24 mouse cellular contexts compared by ENCODE assay signal in the genomic region with DNA sequence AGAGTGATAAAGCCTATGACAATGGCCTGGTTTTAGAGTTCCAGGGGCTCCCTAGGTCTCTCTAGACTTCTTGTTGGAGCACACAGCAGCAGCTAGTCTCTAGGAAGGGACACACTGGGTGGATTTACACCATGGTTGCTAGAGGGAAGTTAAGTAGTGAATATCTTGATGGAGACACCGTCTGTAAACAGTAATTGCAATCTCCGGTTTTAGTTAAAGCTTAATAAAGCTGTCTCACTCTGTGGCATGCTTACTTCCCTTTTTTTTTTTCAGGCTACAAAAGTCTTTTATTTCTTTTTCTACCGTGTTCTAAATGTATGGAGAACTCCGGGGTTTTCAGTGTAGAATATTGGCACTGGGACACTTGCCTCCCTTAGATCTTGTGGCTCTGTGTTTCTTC. TPM values are rescaled to one million over a fixed set of nuclear protein-coding genes. Genes with fewer than 3 reads are reported as not detected.
DNase-seq lines count a peak whose midpoint lies in the region; ATAC-seq lines count a peak whose summit lies in the region.
"Had no signal": no experiment of that assay in that cellular context is flagged by ENCODE, and none has a peak within 500 bp of the region (broad histone marks: within the 10 kb centered on the region; RNA-seq: fewer than 3 reads in every experiment).

No protein-coding gene starts in this region.

- peak; percentile 11 for DNase-seq in limb, embryonic 11.5 days (ENCODE audit: low spot score)
- DNase-seq in limb, embryonic 10.5 days (ENCODE audit: low spot score), result no peak
- no peak for DNase-seq in gastrocnemius, postnatal 25 days
- no peak for DNase-seq in kidney, adult 11 months
- no peak for DNase-seq in midbrain, embryonic 11.5 days (ENCODE audit: low spot score, missing footprints)
- DNase-seq: adrenal gland, postnatal 25 days; cerebellum, adult 8-10 months; cerebellum, postnatal 25 days; forebrain, postnatal 0 days; gastrocnemius, postnatal 14 days; heart, adult 11 months; heart, postnatal 36 days had no signal

- no peak for ATAC-seq in limb, embryonic 11.5 days (ENCODE audit: insufficient number of reproducible peaks, low FRiP score, low TSS enrichment, low read depth)
- ATAC-seq in common myeloid progenitor, adult 5-6 weeks (replicated peaks; ENCODE audit: low read depth, poor library complexity, severe bottlenecking), result peak; percentile 95
- no peak for ATAC-seq in midbrain, embryonic 11.5 days (ENCODE audit: low FRiP score)
- ATAC-seq: forebrain, embryonic 13.5 days; forebrain, postnatal 0 days; hindbrain, embryonic 16.5 days; inflammation-experienced regulatory T-cells, adult 6 months; intestine, postnatal 0 days had no signal

- H3K27me3 ChIP-seq in limb, embryonic 11.5 days (ENCODE audit: control insufficient read depth, insufficient read depth, low read length), result no peaks in the 10 kb centered on the region
- no peaks in the 10 kb centered on the region for H3K27me3 ChIP-seq in limb, embryonic 10.5 days (ENCODE audit: low read depth, poor library complexity, severe bottlenecking)
- H3K27me3 ChIP-seq in megakaryocyte, embryonic 14.5 days (replicated peaks), result peaks cover 6% of the 10 kb centered on the region
- H3K27me3 ChIP-seq in midbrain, embryonic 11.5 days (ENCODE audit: control insufficient read depth, insufficient read depth, low read length), result peaks cover 20% of the 10 kb centered on the region
- H3K27me3 ChIP-seq: embryonic facial prominence, embryonic 13.5 days; forebrain, embryonic 13.5 days; heart, embryonic 13.5 days; hindbrain, embryonic 12.5 days had no signal

- 55% methylated on average over 4 of the region's 4 CpGs for WGBS in limb, embryonic 11.5 days
- 74% methylated on average over 4 of the region's 4 CpGs for WGBS in limb, embryonic 10.5 days
- WGBS in midbrain, embryonic 11.5 days, result 84% methylated on average over 4 of the region's 4 CpGs

- H3K9me3 ChIP-seq in limb, embryonic 11.5 days (ENCODE audit: control insufficient read depth, low read length), result no peaks in the 10 kb centered on the region
- no peaks in the 10 kb centered on the region for H3K9me3 ChIP-seq in limb, embryonic 10.5 days (replicated peaks)
- no peaks in the 10 kb centered on the region for H3K9me3 ChIP-seq in megakaryocyte, embryonic 14.5 days
- no peaks in the 10 kb centered on the region for H3K9me3 ChIP-seq in midbrain, embryonic 11.5 days (ENCODE audit: control insufficient read depth, low read length)
- H3K9me3 ChIP-seq: embryonic facial prominence, embryonic 13.5 days; forebrain, embryonic 13.5 days; heart, embryonic 13.5 days; hindbrain, embryonic 12.5 days had no signal

- H3K9ac ChIP-seq in limb, embryonic 11.5 days (ENCODE audit: low read length), result no peak overlapping the region
- H3K9ac ChIP-seq in midbrain, embryonic 11.5 days (ENCODE audit: low read length), result no peak overlapping the region
- H3K9ac ChIP-seq: embryonic facial prominence, embryonic 13.5 days; forebrain, embryonic 13.5 days; forebrain, postnatal 0 days; heart, embryonic 13.5 days; hindbrain, embryonic 12.5 days had no signal

- H3K36me3 ChIP-seq in limb, embryonic 11.5 days (ENCODE audit: control insufficient read depth, insufficient read depth, low read length), result no peaks in the 10 kb centered on the region
- H3K36me3 ChIP-seq in limb, embryonic 10.5 days, result no peaks in the 10 kb centered on the region
- H3K36me3 ChIP-seq in megakaryocyte, embryonic 14.5 days (replicated peaks; ENCODE audit: low read length), result no peaks in the 10 kb centered on the region
- no peaks in the 10 kb centered on the region for H3K36me3 ChIP-seq in midbrain, embryonic 11.5 days (ENCODE audit: control insufficient read depth, insufficient read depth, low read length)
- H3K36me3 ChIP-seq: embryonic facial prominence, embryonic 13.5 days; heart, embryonic 13.5 days; hindbrain, embryonic 12.5 days had no signal

- H3K27ac ChIP-seq in limb, embryonic 11.5 days (replicated peaks; ENCODE audit: low read depth, low read length), result no peak overlapping the region
- no peak overlapping the region for H3K27ac ChIP-seq in limb, embryonic 10.5 days
- no peak overlapping the region for H3K27ac ChIP-seq in midbrain, embryonic 11.5 days (ENCODE audit: low read depth, low read length)
- H3K27ac ChIP-seq: embryonic facial prominence, embryonic 13.5 days; forebrain, embryonic 13.5 days; heart, embryonic 13.5 days; hindbrain, embryonic 12.5 days had no signal

- H3K4me1 ChIP-seq in limb, embryonic 11.5 days (ENCODE audit: control insufficient read depth, insufficient read depth, low read length), result no peaks in the 10 kb centered on the region
- H3K4me1 ChIP-seq in limb, embryonic 10.5 days, result no peaks in the 10 kb centered on the region
- peaks cover 13% of the 10 kb centered on the region for H3K4me1 ChIP-seq in megakaryocyte, embryonic 14.5 days
- no peaks in the 10 kb centered on the region for H3K4me1 ChIP-seq in midbrain, embryonic 11.5 days (ENCODE audit: control insufficient read depth, insufficient read depth, low read length)
- H3K4me1 ChIP-seq: embryonic facial prominence, embryonic 13.5 days; forebrain, embryonic 13.5 days; heart, embryonic 13.5 days; hindbrain, embryonic 12.5 days had no signal

- no peak overlapping the region for H3K4me3 ChIP-seq in limb, embryonic 11.5 days (ENCODE audit: low read depth, low read length)
- no peak overlapping the region for H3K4me3 ChIP-seq in limb, embryonic 10.5 days
- peak overlapping the region; percentile 8 for H3K4me3 ChIP-seq in megakaryocyte, embryonic 14.5 days (replicated peaks)
- H3K4me3 ChIP-seq in midbrain, embryonic 11.5 days (ENCODE audit: low read depth, low read length), result no peak overlapping the region
- H3K4me3 ChIP-seq: embryonic facial prominence, embryonic 13.5 days; forebrain, embryonic 13.5 days; heart, embryonic 13.5 days; hindbrain, embryonic 12.5 days had no signal

- H3K4me2 ChIP-seq in limb, embryonic 11.5 days (ENCODE audit: low read depth, severe bottlenecking), result no peak overlapping the region
- H3K4me2 ChIP-seq in midbrain, embryonic 11.5 days, result no peak overlapping the region
- H3K4me2 ChIP-seq: embryonic facial prominence, embryonic 13.5 days; forebrain, embryonic 13.5 days; heart, embryonic 13.5 days; hindbrain, embryonic 12.5 days had no signal

RNA-seq across cellular contexts. Expression of a gene that starts 22.0 kb away (rescaled TPM):
- not detected in 2 replicates for polyA plus RNA-seq in limb, embryonic 11.5 days (2014; fragmentation: Nextera tagmentation; extraction: Ambion mirVana)
- polyA plus RNA-seq in limb, embryonic 10.5 days (2016; fragmentation: Nextera tagmentation; extraction: Ambion mirVana), result not detected in 2 replicates
- 0.69 TPM in 1 of 2 replicates, not detected in the other for total RNA-seq in common myeloid progenitor, adult 5-6 weeks (2017)
- polyA plus RNA-seq in megakaryocyte, embryonic 14.5 days (2012; ENCODE audit: insufficient read depth, low replicate concordance), result not detected in 2 replicates
- not detected for total RNA-seq in gastrocnemius, postnatal 25 days (2021)
- polyA plus RNA-seq in midbrain, embryonic 11.5 days (2014; fragmentation: Nextera tagmentation; extraction: Ambion mirVana), result not detected in 2 replicates
- total RNA-seq: adrenal gland, postnatal 25 days; ES-E14; forebrain, postnatal 0 days; gastrocnemius, adult 18-20 months; gastrocnemius, postnatal 14 days; heart, postnatal 36 days had no signal
- polyA plus RNA-seq: embryonic facial prominence, embryonic 13.5 days; forebrain, embryonic 13.5 days; forebrain, postnatal 0 days; heart, embryonic 13.5 days; heart, postnatal 0 days; hindbrain, embryonic 12.5 days; hindbrain, embryonic 16.5 days; inflammation-experienced regulatory T-cells, adult 6 months; intestine, postnatal 0 days had no signal
